Mouse (Mus musculus): Measurements from ENCODE around the gene Edar. TPM values are rescaled to one million over a fixed set of nuclear protein-coding genes. Genes with fewer than 3 reads are reported as not detected.

Edar gene
- polyA plus RNA-seq (2012; rRNA removed; ENCODE audit: low replicate concordance) = 0.15 and 0.49 TPM in 2 replicates

DNA sequence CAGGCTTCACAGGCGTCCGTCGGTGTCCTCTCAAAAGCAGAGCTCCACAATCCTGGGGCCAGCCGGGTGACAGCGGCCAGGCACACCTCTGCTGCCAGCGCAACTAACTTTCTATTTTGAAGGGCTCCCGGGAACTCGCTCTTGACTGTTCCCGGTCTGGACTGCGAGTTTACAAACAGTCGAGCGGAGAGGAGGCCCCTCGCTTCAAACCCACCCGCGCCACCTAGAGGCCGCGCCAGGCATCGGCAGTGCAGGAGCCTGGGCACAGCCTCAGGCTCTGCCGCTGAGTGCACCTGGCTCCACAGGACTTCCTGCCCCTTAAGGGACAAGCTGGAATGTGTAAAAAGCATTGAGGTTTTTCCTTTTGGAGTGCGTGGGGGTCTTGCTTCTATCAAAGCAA lies at the start of gene Edar:
Gene Edar, minus strand, starts transcription at position 122 of the 400 bp plus-strand sequence.

DNA sequence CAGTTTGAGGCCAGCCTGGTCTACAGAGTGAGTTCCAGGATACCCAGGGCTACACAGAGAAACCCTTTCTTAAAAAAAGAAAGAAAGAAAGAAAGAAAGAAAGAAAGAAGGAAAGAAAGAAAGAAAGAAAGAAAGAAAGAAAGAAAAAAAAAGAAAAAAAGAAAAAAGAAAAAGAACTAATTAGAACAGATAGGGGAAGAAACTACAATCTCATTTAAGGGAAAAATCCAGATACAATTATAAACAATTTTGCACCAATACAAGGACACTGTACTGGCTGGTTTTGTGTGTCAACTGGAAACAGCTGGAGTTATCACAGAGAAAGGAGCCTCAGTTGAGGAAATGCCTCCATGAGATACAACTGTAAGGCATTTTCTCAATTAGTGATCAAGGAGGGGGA lies 42.7 kb upstream of the Edar start, which contains the start of gene Gm17542:
Gene Gm17542, minus strand, starts transcription at position 101 of the 400 bp plus-strand sequence.

Other genes starting within 250 kb of the Edar start
- gene Ranbp2, start 228.7 kb downstream of the Edar start, polyA plus RNA-seq (2012; rRNA removed; ENCODE audit: low replicate concordance) = 0.25 and 0.61 TPM in 2 replicates
- gene Ccdc138, start 177.7 kb downstream of the Edar start, polyA plus RNA-seq (2012; rRNA removed; ENCODE audit: low replicate concordance) = 0.11 and 0.13 TPM in 2 replicates
- gene Gm17542, start 42.6 kb upstream of the Edar start, polyA plus RNA-seq (2012; rRNA removed; ENCODE audit: low replicate concordance) = not detected in 2 replicates
- gene Sh3rf3, start 137.7 kb upstream of the Edar start, polyA plus RNA-seq (2012; rRNA removed; ENCODE audit: low replicate concordance) = 0.14 and 0.44 TPM in 2 replicates